ENCODE assay signal across 9 mouse cellular contexts in the genomic region with DNA sequence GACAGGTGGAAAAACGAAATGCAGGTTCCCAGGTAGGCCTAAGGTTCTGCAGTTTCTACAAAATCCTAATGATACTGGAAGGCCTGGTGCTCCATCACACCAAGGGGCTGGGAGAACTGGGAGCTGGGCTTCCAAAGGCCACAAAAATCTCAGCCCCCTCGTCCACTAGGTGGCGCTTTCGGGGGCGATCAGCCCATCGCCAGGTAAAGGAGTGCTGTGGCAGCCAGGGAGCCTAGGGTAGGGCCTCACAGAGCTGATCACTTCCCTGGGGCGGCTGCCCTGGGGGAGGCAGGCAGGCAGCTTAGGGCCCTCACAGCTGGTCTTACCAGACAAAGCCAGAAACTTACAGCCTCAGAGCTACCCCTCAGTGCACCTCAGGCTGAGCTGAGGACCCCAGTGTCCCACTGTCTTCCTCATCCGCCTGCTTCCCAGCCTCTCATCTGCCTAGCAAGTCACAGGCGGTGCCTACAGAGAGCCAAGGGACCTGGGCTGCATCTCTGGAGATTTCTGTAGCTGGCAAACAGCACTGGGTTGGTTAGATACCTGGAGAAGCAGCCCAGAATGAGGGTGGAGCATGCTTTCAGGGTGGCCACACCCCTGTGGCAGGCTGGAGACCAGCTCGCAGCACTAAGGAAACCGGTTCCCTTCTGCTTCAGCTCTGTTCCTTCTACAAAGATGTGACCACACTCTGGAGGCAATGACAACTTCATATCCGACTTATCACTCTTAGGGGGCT. TPM values are rescaled to one million over a fixed set of nuclear protein-coding genes. Genes with fewer than 3 reads are reported as not detected.
DNase-seq lines count a peak whose midpoint lies in the region; ATAC-seq and TF ChIP-seq lines count a peak whose summit lies in the region.
"Had no signal": no experiment of that assay in that cellular context is flagged by ENCODE, and none has a peak within 500 bp of the region (broad histone marks: within the 10 kb centered on the region; RNA-seq: fewer than 3 reads in every experiment).

No protein-coding gene starts in this region.

- peaks cover 20% of the 10 kb centered on the region for H3K4me1 ChIP-seq in forebrain, embryonic 13.5 days
- peaks cover 3% of the 10 kb centered on the region; the same call in 1 of the 2 replicates for H3K4me1 ChIP-seq in lung, embryonic 14.5 days (ENCODE audit: insufficient read depth)

- H3K4me2 ChIP-seq in forebrain, embryonic 13.5 days: no peak overlapping the region
- H3K4me2 ChIP-seq in lung, embryonic 14.5 days: no peak overlapping the region

- H3K27ac ChIP-seq in forebrain, embryonic 13.5 days: no peak overlapping the region
- no peak overlapping the region for H3K27ac ChIP-seq in lung, embryonic 14.5 days (ENCODE audit: low read depth)

- no peaks in the 10 kb centered on the region for H3K27me3 ChIP-seq in forebrain, embryonic 13.5 days
- H3K27me3 ChIP-seq in lung, embryonic 14.5 days (ENCODE audit: insufficient read depth, low read length): no peaks in the 10 kb centered on the region

- TF ChIP-seq CTCF in lung, embryonic 14.5 days (IDR thresholded peaks at IDR 0.05; ENCODE audit: low read depth): peak; percentile 79

- WGBS in forebrain, embryonic 13.5 days: 27% methylated on average over 12 of the region's 12 CpGs
- WGBS in lung, embryonic 14.5 days: 24% methylated on average over 12 of the region's 12 CpGs

- no peaks in the 10 kb centered on the region for H3K36me3 ChIP-seq in forebrain, embryonic 13.5 days (ENCODE audit: poor library complexity, severe bottlenecking)
- H3K36me3 ChIP-seq in lung, embryonic 14.5 days (ENCODE audit: insufficient read depth): no peaks in the 10 kb centered on the region

- ATAC-seq in forebrain, embryonic 13.5 days: 0 out of 2 replicates have a peak, but pooled peaks have one; percentile 30
- ATAC-seq in lung, embryonic 14.5 days (ENCODE audit: insufficient read depth): peak; percentile 14; the same call in 1 of the 2 replicates

- no peak overlapping the region for H3K4me3 ChIP-seq in forebrain, embryonic 13.5 days
- no peak overlapping the region for H3K4me3 ChIP-seq in lung, embryonic 14.5 days (ENCODE audit: low read depth, low read length)

- H3K9me3 ChIP-seq in forebrain, embryonic 13.5 days (replicated peaks): no peaks in the 10 kb centered on the region
- no peaks in the 10 kb centered on the region for H3K9me3 ChIP-seq in lung, embryonic 14.5 days (ENCODE audit: low read depth, low read length)

- no peak overlapping the region for H3K9ac ChIP-seq in forebrain, embryonic 13.5 days
- no peak overlapping the region for H3K9ac ChIP-seq in lung, embryonic 14.5 days

- DNase-seq in cerebellum, adult 18-20 months: peak; percentile 7 to 30
- DNase-seq in cerebellum, adult 9-11 months: no peak
- peak; percentile 29 to 38 for DNase-seq in layer of hippocampus, postnatal 36 days
- DNase-seq in layer of hippocampus, adult 9-11 months: no peak
- peak; percentile 63 for DNase-seq in adrenal gland, postnatal 14 days
- peak; percentile 67 for DNase-seq in lung, embryonic 14.5 days
- peak; percentile 70 for DNase-seq in thymus, postnatal 14 days

RNA-seq across cellular contexts. Expression of a gene that starts 20.5 kb away (rescaled TPM):
- total RNA-seq in layer of hippocampus, postnatal 36 days (2021): 1 to 10 TPM in 1 of 2 experiments, under 1 TPM in 1; 0.91 to 1.2 TPM
- total RNA-seq in adrenal gland, postnatal 14 days (2021): 0.22 and 0.56 TPM in 2 replicates
- 0.83 and 1.3 TPM in 2 replicates for polyA plus RNA-seq in forebrain, embryonic 13.5 days (2015; fragmentation: Nextera tagmentation; extraction: Ambion mirVana)
- 0.76 and 0.95 TPM in 2 replicates for polyA plus RNA-seq in lung, embryonic 14.5 days (2014; fragmentation: Nextera tagmentation; extraction: Ambion mirVana)
- total RNA-seq: neutrophil, adult 5-6 weeks had no signal

Comparison
In these comparisons a context has a peak if more than half of its experiments do, and no peak if none do; other contexts are left out.
1. DNase-seq: peak in cerebellum, adult 18-20 months (2 of 2), layer of hippocampus, postnatal 36 days (2 of 2), adrenal gland, postnatal 14 days (single experiment), lung, embryonic 14.5 days (single experiment) and thymus, postnatal 14 days (single experiment); none in cerebellum, adult 9-11 months (single experiment) and layer of hippocampus, adult 9-11 months (single experiment).